Mouse (Mus musculus) neural tube, embryonic 11.5 days (tissue): Measurements from ENCODE around the gene Fryl. TPM values are rescaled to one million over a fixed set of nuclear protein-coding genes. Genes with fewer than 3 reads are reported as not detected.

Experiments used
- ATAC-seq: fragments of 200-750 bp; cut with Nextera tagmentation; 2 replicates; pipeline ENCODE4 v1.8.0; 2017; ENCODE audit warnings: moderate number of reproducible peaks, mild to moderate bottlenecking, moderate TSS enrichment, moderate library complexity; ENCODE audit not compliant: insufficient read depth, low FRiP score, low TSS enrichment
- DNase-seq: peaks from one replicate; pipeline ENCODE4 v3.0.0-alpha.2; 2015; ENCODE audit warnings: low spot score
- H3K27ac ChIP-seq: fragments of 300-500 bp; sonication (generic); 2 replicates; pipeline ENCODE4 v1.5.1; 2014; ENCODE audit warnings: low read depth, mild to moderate bottlenecking, low read length
- H3K27me3 ChIP-seq: fragments of 300-500 bp; sonication (generic); 2 replicates; pipeline ENCODE4 v1.6.1; 2014; ENCODE audit warnings: mild to moderate bottlenecking, low read length, mixed read lengths; ENCODE audit not compliant: control insufficient read depth, insufficient read depth
- H3K36me3 ChIP-seq: fragments of 300-500 bp; sonication (generic); 2 replicates; pipeline ENCODE4 v1.6.1; 2014; ENCODE audit warnings: mild to moderate bottlenecking, low read length, moderate library complexity, mixed read lengths; ENCODE audit not compliant: control insufficient read depth, insufficient read depth
- H3K4me1 ChIP-seq: fragments of 300-500 bp; sonication (generic); 2 replicates; pipeline ENCODE4 v1.6.1; 2014; ENCODE audit warnings: low read length, mixed read lengths; ENCODE audit not compliant: control insufficient read depth, insufficient read depth
- H3K4me2 ChIP-seq: fragments of 300-500 bp; sonication (generic); 2 replicates; pipeline ENCODE4 v1.6.1; 2014; ENCODE audit warnings: low read depth, mild to moderate bottlenecking, moderate library complexity
- H3K4me3 ChIP-seq: fragments of 300-500 bp; sonication (generic); 2 replicates; pipeline ENCODE4 v1.5.1; 2014; ENCODE audit warnings: low read depth, low read length
- H3K9ac ChIP-seq: fragments of 300-500 bp; sonication (generic); 2 replicates; pipeline ENCODE4 v1.6.1; 2014; ENCODE audit warnings: mild to moderate bottlenecking, low read length
- H3K9me3 ChIP-seq: fragments of 300-500 bp; sonication (generic); 2 replicates; pipeline ENCODE4 v1.6.1; 2016; ENCODE audit warnings: low read length; ENCODE audit not compliant: control insufficient read depth
- WGBS: fragments of 180-500 bp; shearing (Covaris S2); extraction: QIAGEN DNeasy Blood & Tissue Kit; methylation state at CpG from one replicate; pipeline ENCODE4 v1.1.7; 2014; 5-methylcytosine and 5-hydroxymethylcytosine counted together
- polyA plus RNA-seq: library from polyadenylated mRNA; unstranded; fragments of >200 nt; fragmentation: Nextera tagmentation; extraction: Ambion mirVana; gene quantifications from 2 replicates; pipeline ENCODE4 v1.2.1, GENCODE M21; 2014

Gene Fryl
- polyA plus RNA-seq, 1 experiment from 2014 or later: 41.7 TPM

DNA sequence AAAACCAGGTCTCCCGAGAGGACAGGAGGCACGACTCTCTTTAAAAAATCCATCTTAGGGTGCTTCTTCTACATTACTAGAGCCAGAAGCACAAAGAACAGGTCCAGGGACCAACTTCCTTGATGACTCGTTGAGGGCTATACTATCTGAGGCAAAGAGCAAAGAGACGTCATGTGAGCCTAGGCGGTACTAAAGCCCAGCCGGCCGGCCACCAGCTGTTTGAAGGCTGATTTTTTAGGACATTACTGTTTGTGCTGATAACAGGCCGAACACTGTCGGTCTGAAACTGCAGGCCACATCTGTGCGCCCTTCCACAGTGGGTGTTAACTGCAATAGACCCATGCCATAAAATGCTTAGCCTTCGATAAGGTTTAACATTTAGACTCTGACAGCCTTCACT is 64.7 kb downstream of the Fryl start:
- no peak for ATAC-seq
- DNase-seq: no peak
- no peak overlapping the region for H3K9ac ChIP-seq

GRCm38 (mm10) chr5:73190164-73190563 is 66.3 kb downstream of the Fryl start:
- Histone ChIP-seq H3K36me3 (no peaks in the 10 kb centered on the region), H3K4me1 (no peaks in the 10 kb centered on the region), H3K9me3 (no peaks in the 10 kb centered on the region), H3K4me3 (no peak overlapping the region), H3K9ac (no peak overlapping the region), H3K27me3 (no peaks in the 10 kb centered on the region), H3K27ac (no peak overlapping the region), H3K4me2 (no peak overlapping the region)
- no peak for DNase-seq
- 73% methylated on average over 5 of the region's 5 CpGs for WGBS
- no peak for ATAC-seq

More for the DNA sequence above, 64.7 kb downstream of the Fryl start:
- Histone ChIP-seq H3K4me2 (no peak overlapping the region), H3K36me3 (no peaks in the 10 kb centered on the region), H3K9me3 (no peaks in the 10 kb centered on the region), H3K4me3 (no peak overlapping the region), H3K27ac (no peak overlapping the region), H3K4me1 (no peaks in the 10 kb centered on the region), H3K27me3 (no peaks in the 10 kb centered on the region)
- 62% methylated on average over 11 of the region's 11 CpGs for WGBS

DNA sequence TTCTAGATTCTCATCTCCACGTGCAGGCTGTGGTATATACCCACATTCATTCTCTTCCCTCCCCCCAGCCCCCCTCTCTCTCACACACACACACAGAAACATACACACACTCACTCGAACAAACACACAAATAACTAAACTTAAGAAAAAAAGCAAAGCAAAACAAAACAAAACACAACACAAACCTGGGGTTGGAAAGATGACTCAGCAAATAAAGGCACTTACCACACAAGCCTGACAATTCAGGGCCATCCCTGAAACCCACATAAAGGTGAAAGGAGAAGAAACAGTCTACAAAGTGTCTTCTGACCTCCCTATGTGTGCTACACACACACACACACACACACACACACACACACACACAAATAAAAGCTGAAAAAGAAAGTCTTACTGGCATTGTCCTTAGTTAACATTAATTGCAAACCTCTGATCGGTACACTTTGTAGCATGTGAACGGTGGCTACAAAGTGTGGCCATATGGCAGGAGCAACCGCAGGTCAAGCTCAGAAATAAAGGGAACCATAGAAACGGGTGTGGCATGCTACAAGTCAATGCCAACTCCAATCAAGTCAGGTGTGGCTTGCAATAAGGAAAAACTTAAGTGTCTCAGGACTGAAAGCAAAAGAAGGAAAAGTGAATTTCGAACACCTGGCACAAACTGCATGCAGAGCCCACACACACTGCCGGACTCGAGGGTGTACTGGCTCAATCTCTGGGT is 66.8 kb downstream of the Fryl start:
- H3K9ac ChIP-seq: no peak overlapping the region

DNA sequence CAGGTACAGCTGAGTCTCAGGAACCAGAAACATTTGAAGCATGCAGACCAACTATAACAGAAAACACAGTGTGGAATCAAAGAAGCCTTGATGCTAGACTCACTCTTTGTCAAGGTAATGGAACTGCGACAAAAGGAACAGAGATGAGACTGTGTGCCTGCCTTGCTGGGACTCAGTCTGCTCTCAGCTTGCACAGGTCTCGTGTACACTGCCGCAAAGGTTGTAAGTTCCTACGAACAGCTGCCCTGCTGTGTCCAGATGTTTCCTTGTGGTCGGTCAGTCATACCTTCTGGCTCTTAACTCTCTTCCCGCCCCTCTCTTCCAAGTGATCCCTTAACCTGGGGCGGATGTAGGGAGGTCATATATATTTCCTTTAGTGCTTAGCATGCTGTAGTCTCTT is 67.8 kb downstream of the Fryl start:
- Histone ChIP-seq H3K4me3 (no peak overlapping the region), H3K4me1 (no peaks in the 10 kb centered on the region), H3K27ac (no peak overlapping the region), H3K9me3 (no peaks in the 10 kb centered on the region), H3K27me3 (no peaks in the 10 kb centered on the region), H3K4me2 (no peak overlapping the region), H3K36me3 (no peaks in the 10 kb centered on the region), H3K9ac (no peak overlapping the region)
- DNase-seq: no peak
- ATAC-seq: no peak
- 65% methylated on average over 7 of the region's 7 CpGs for WGBS

More for the DNA sequence above, 66.8 kb downstream of the Fryl start:
- no peaks in the 10 kb centered on the region for H3K36me3 ChIP-seq
- ATAC-seq: no peak
- no peak for DNase-seq
- no peak overlapping the region for H3K27ac ChIP-seq
- H3K4me3 ChIP-seq: no peak overlapping the region
- no peaks in the 10 kb centered on the region for H3K9me3 ChIP-seq
- H3K4me2 ChIP-seq: no peak overlapping the region
- no peaks in the 10 kb centered on the region for H3K27me3 ChIP-seq
- no peaks in the 10 kb centered on the region for H3K4me1 ChIP-seq
- 77% methylated on average over 9 of the region's 9 CpGs for WGBS

GRCm38 (mm10) chr5:73188164-73188563 is 68.3 kb downstream of the Fryl start:
- no peak for ATAC-seq
- no peak overlapping the region for H3K9ac ChIP-seq
- no peaks in the 10 kb centered on the region for H3K4me1 ChIP-seq
- no peak overlapping the region for H3K4me3 ChIP-seq
- H3K27ac ChIP-seq: no peak overlapping the region
- H3K27me3 ChIP-seq: no peaks in the 10 kb centered on the region
- no peak for DNase-seq
- H3K36me3 ChIP-seq: no peaks in the 10 kb centered on the region
- 90% methylated on average over 5 of the region's 5 CpGs for WGBS
- H3K9me3 ChIP-seq: no peaks in the 10 kb centered on the region
- no peak overlapping the region for H3K4me2 ChIP-seq

- no peaks in the 10 kb centered on the region for H3K36me3 ChIP-seq
- WGBS: 93% methylated on average over 5 of the region's 5 CpGs
- H3K27me3 ChIP-seq: no peaks in the 10 kb centered on the region
- ATAC-seq (no peak), DNase-seq (no peak)
- H3K9me3 ChIP-seq: no peaks in the 10 kb centered on the region
- no peaks in the 10 kb centered on the region for H3K4me1 ChIP-seq
- no peak overlapping the region for H3K27ac ChIP-seq
- H3K4me2 ChIP-seq: no peak overlapping the region
- H3K9ac ChIP-seq: no peak overlapping the region
- no peak overlapping the region for H3K4me3 ChIP-seq
These were observed 69.5 kb downstream of the Fryl start for GRCm38 (mm10) chr5:73186912-73187311.

DNA sequence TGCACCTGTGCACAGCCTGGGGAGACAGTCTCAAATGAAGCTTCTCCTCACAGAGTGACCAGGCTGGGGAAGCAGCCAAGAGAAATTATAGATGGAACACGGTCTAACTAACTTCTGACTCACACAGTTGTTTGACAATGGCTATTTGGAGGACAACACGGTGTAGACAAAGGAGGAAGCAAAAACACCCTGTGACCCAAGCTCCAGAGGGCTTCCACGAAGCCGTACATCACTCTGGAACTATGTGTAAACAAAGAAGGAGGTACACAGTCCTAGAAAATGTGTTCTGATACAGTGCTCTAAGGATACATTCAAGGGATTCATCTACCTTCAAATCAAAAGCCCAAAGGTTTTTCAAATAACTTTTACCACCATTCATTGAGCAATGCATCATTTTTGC is 71.0 kb downstream of the Fryl start:
- DNase-seq (no peak), ATAC-seq (no peak)
- H3K4me3 ChIP-seq: no peak overlapping the region
- H3K27me3 ChIP-seq: no peaks in the 10 kb centered on the region
- H3K36me3 ChIP-seq: no peaks in the 10 kb centered on the region
- H3K9ac ChIP-seq: no peak overlapping the region
- H3K9me3 ChIP-seq: no peaks in the 10 kb centered on the region
- H3K27ac ChIP-seq: no peak overlapping the region
- WGBS: 76% methylated on average over 4 of the region's 4 CpGs
- no peak overlapping the region for H3K4me2 ChIP-seq
- no peaks in the 10 kb centered on the region for H3K4me1 ChIP-seq

DNA sequence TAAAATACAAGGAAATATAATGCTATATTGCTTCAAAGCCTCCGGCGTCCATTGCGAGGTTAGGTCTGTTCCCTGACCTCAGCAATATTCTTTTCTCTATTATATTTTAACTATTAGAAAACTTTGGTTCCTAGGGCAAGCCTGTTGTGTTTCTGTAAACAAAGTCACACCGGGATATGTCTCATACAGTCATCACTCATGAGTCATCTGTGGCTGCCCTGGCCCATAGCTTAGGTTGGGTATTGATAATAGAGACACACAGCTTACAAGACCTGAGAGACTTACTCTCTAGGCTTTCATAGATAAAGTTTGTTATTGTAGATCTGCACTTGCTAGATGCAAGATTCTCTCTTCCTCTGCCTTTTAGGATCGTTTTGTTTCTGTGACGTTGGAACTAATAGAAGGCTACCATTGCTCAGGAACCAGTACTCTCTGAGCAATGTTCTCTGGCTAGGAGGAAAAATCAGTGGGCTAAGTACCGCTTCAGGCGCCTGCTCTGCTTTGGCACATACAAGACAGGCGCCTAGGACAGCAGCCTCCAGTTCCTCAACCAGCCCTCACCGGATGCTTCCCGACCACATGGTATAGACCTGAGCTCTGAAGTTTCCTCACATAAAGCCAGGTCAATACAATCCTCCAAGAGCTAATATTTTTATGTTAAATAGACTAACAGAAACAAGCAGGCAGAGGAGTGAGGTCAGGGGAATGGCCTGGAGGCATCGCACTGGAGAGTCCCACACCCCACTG is 73.5 kb downstream of the Fryl start:
- no peaks in the 10 kb centered on the region for H3K9me3 ChIP-seq
- no peaks in the 10 kb centered on the region for H3K36me3 ChIP-seq
- no peak overlapping the region for H3K27ac ChIP-seq
- no peaks in the 10 kb centered on the region for H3K27me3 ChIP-seq
- ATAC-seq (no peak), DNase-seq (no peak)
- WGBS: 89% methylated on average over 12 of the region's 12 CpGs
- no peak overlapping the region for H3K4me3 ChIP-seq
- no peaks in the 10 kb centered on the region for H3K4me1 ChIP-seq
- H3K9ac ChIP-seq: no peak overlapping the region
- no peak overlapping the region for H3K4me2 ChIP-seq

DNA sequence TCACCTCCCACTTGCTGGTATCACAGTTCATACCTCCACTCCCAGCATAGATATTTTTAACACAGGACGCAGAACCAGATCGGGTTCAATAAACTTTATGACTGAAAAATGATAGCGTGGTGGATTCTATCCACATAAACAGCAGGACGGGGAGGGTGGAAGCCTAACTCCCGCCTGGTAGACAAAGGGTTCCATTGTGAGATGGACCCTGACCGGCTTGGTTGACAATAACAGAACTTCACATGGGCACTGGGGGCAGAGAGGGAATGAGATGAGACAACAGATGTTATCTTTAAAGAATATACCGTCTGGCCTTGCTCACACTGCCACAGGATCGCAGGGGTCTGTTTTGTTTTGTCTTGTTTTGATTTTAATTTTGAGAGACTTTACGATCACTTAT is 74.2 kb downstream of the Fryl start:
- Histone ChIP-seq H3K4me3 (no peak overlapping the region), H3K4me2 (no peak overlapping the region), H3K9me3 (no peaks in the 10 kb centered on the region), H3K27ac (no peak overlapping the region), H3K27me3 (no peaks in the 10 kb centered on the region), H3K36me3 (no peaks in the 10 kb centered on the region), H3K9ac (no peak overlapping the region), H3K4me1 (no peaks in the 10 kb centered on the region)
- 57% methylated on average over 9 of the region's 9 CpGs for WGBS
- no peak for ATAC-seq
- DNase-seq: no peak
